Mouse (Mus musculus) intestine, embryonic 14.5 days (tissue): Measurements from ENCODE around the gene Creb3l4. TPM values are rescaled to one million over a fixed set of nuclear protein-coding genes. Genes with fewer than 3 reads are reported as not detected.

Experiments
- ATAC-seq: fragments of 200-750 bp; cut with Nextera tagmentation; replicated peaks from 2 replicates; pipeline ENCODE4 v1.8.0; 2017; ENCODE audit warnings: low read depth, moderate number of reproducible peaks, moderate TSS enrichment, moderate library complexity; ENCODE audit not compliant: low FRiP score, low TSS enrichment
- DNase-seq: peaks from one replicate; pipeline ENCODE4 v3.0.0-alpha.2; 2018; ENCODE audit warnings: low spot score
- H3K27ac ChIP-seq: fragments of 300-500 bp; sonication (generic); 2 replicates; pipeline ENCODE4 v1.5.1; 2014; ENCODE audit warnings: low read depth, mild to moderate bottlenecking, control low read depth
- H3K27me3 ChIP-seq: fragments of 300-500 bp; sonication (generic); replicated peaks from 2 replicates; pipeline ENCODE4 v1.6.1; 2014; ENCODE audit warnings: low read length, control low read depth; ENCODE audit not compliant: control insufficient read depth, insufficient read depth
- H3K36me3 ChIP-seq: fragments of 300-500 bp; sonication (generic); 2 replicates; pipeline ENCODE4 v1.6.1; 2014; ENCODE audit warnings: low read length, control low read depth; ENCODE audit not compliant: control insufficient read depth, insufficient read depth
- H3K4me1 ChIP-seq: fragments of 300-500 bp; sonication (generic); replicated peaks from 2 replicates; pipeline ENCODE4 v1.6.1; 2014; ENCODE audit warnings: low read length, control low read depth, mixed read lengths; ENCODE audit not compliant: control insufficient read depth, insufficient read depth
- H3K4me2 ChIP-seq: fragments of 300-500 bp; sonication (generic); 2 replicates; pipeline ENCODE4 v1.6.1; 2014; ENCODE audit warnings: low read length
- H3K4me3 ChIP-seq: fragments of 300-500 bp; sonication (generic); 2 replicates; pipeline ENCODE4 v1.5.1; 2014; ENCODE audit warnings: low read depth, low read length, control low read depth, mixed read lengths
- H3K9ac ChIP-seq: fragments of 300-500 bp; sonication (generic); 2 replicates; pipeline ENCODE4 v1.6.1; 2014; ENCODE audit warnings: mild to moderate bottlenecking, low read length
- H3K9me3 ChIP-seq: fragments of 300-500 bp; sonication (generic); 2 replicates; pipeline ENCODE4 v1.6.1; 2016; ENCODE audit warnings: low read length, control low read depth; ENCODE audit not compliant: control insufficient read depth
- WGBS: fragments of 180-500 bp; shearing (Covaris S2); extraction: QIAGEN DNeasy Blood & Tissue Kit; methylation state at CpG from one replicate; pipeline ENCODE4 v1.1.7; 2014; 5-methylcytosine and 5-hydroxymethylcytosine counted together
- polyA plus RNA-seq: library from polyadenylated mRNA; unstranded; fragments of >200 nt; fragmentation: Nextera tagmentation; extraction: Ambion mirVana; gene quantifications from 2 replicates; pipeline ENCODE4 v1.2.1, GENCODE M21; 2014

The Creb3l4 gene
- polyA plus RNA-seq, 1 experiment from 2014 or later: 6.9 TPM

GRCm38 (mm10) chr3:90279216-90279615 lies 35.9 kb upstream of the Creb3l4 start:
- Histone ChIP-seq H3K9me3 (no peaks in the 10 kb centered on the region), H3K27me3 (no peaks in the 10 kb centered on the region), H3K27ac (no peak overlapping the region), H3K4me3 (no peak overlapping the region), H3K4me1 (no peaks in the 10 kb centered on the region), H3K36me3 (peaks cover 50% of the 10 kb centered on the region), H3K4me2 (no peak overlapping the region), H3K9ac (no peak overlapping the region)
- DNase-seq (no peak), ATAC-seq (no peak)
- 93% methylated on average over 9 of the region's 9 CpGs for WGBS

GRCm38 (mm10) chr3:90278211-90278610 lies 34.9 kb upstream of the Creb3l4 start:
- H3K36me3 ChIP-seq: peaks cover 59% of the 10 kb centered on the region
- H3K9ac ChIP-seq: no peak overlapping the region
- no peak overlapping the region for H3K4me3 ChIP-seq
- no peak overlapping the region for H3K27ac ChIP-seq
- 93% methylated on average over 10 of the region's 10 CpGs for WGBS
- no peak overlapping the region for H3K4me2 ChIP-seq
- H3K27me3 ChIP-seq: no peaks in the 10 kb centered on the region
- no peaks in the 10 kb centered on the region for H3K4me1 ChIP-seq
- H3K9me3 ChIP-seq: no peaks in the 10 kb centered on the region
- DNase-seq: no peak
- ATAC-seq: no peak

GRCm38 (mm10) chr3:90277793-90278192 lies 34.5 kb upstream of the Creb3l4 start:
- no peak overlapping the region for H3K9ac ChIP-seq
- no peaks in the 10 kb centered on the region for H3K9me3 ChIP-seq
- no peaks in the 10 kb centered on the region for H3K27me3 ChIP-seq
- 89% methylated on average over 9 of the region's 9 CpGs for WGBS
- H3K4me2 ChIP-seq: no peak overlapping the region
- ATAC-seq (no peak), DNase-seq (no peak)
- no peak overlapping the region for H3K27ac ChIP-seq
- peaks cover 61% of the 10 kb centered on the region for H3K36me3 ChIP-seq
- H3K4me1 ChIP-seq: no peaks in the 10 kb centered on the region
- H3K4me3 ChIP-seq: no peak overlapping the region

- H3K27ac ChIP-seq: no peak overlapping the region
- no peak overlapping the region for H3K4me3 ChIP-seq
- 44% methylated on average over 15 of the region's 16 CpGs for WGBS
- no peak overlapping the region for H3K4me2 ChIP-seq
- ATAC-seq: no peak
- no peaks in the 10 kb centered on the region for H3K4me1 ChIP-seq
- no peak for DNase-seq
- no peak overlapping the region for H3K9ac ChIP-seq
- H3K9me3 ChIP-seq: no peaks in the 10 kb centered on the region
- H3K27me3 ChIP-seq: no peaks in the 10 kb centered on the region
- H3K36me3 ChIP-seq: peaks cover 62% of the 10 kb centered on the region
Measured at GRCm38 (mm10) chr3:90276858-90277257, 33.5 kb upstream of the Creb3l4 start.

GRCm38 (mm10) chr3:90275286-90275685 lies 32.0 kb upstream of the Creb3l4 start:
- H3K9ac ChIP-seq: no peak overlapping the region
- WGBS: 93% methylated on average over 11 of the region's 11 CpGs
- no peak overlapping the region for H3K27ac ChIP-seq
- no peak for DNase-seq
- H3K4me1 ChIP-seq: no peaks in the 10 kb centered on the region; the same call in 1 of the 2 replicates
- H3K27me3 ChIP-seq: no peaks in the 10 kb centered on the region
- H3K36me3 ChIP-seq: peaks cover 66% of the 10 kb centered on the region
- no peak for ATAC-seq
- H3K9me3 ChIP-seq: no peaks in the 10 kb centered on the region
- no peak overlapping the region for H3K4me3 ChIP-seq
- no peak overlapping the region for H3K4me2 ChIP-seq

GRCm38 (mm10) chr3:90273855-90274254 lies 30.5 kb upstream of the Creb3l4 start:
- no peak overlapping the region for H3K9ac ChIP-seq
- H3K9me3 ChIP-seq: no peaks in the 10 kb centered on the region
- H3K4me2 ChIP-seq: no peak overlapping the region
- ATAC-seq (no peak), DNase-seq (no peak)
- no peaks in the 10 kb centered on the region; the same call in 1 of the 2 replicates for H3K4me1 ChIP-seq
- H3K27me3 ChIP-seq: no peaks in the 10 kb centered on the region
- 95% methylated on average over 22 of the region's 22 CpGs for WGBS
- H3K36me3 ChIP-seq: peaks cover 60% of the 10 kb centered on the region
- no peak overlapping the region for H3K4me3 ChIP-seq
- H3K27ac ChIP-seq: no peak overlapping the region

DNA sequence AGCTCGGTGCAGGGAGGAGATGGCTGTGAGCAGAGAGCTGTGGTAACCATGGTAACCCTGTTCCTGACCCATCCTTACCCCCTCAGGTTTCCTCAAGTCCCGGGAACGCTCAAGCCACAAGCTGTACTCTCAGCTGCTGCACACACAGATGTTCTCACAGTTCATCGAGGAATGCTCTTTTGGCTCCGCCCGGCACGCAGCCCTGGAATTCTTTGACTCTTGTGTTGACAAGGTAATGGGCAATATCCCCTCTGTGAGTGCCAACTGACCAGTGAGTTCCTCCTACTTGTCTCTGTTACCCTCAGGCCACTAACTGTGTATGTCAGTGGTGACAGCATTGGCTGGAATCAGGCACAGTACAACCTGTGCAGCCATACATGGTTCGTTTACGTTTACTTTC lies 28.9 kb upstream of the Creb3l4 start:
- Histone ChIP-seq H3K9ac (no peak overlapping the region), H3K4me2 (no peak overlapping the region), H3K36me3 (peaks cover 49% of the 10 kb centered on the region), H3K4me1 (no peaks in the 10 kb centered on the region; the same call in 1 of the 2 replicates), H3K27ac (no peak overlapping the region), H3K4me3 (no peak overlapping the region), H3K9me3 (no peaks in the 10 kb centered on the region), H3K27me3 (no peaks in the 10 kb centered on the region)
- 60% methylated on average over 9 of the region's 9 CpGs for WGBS
- DNase-seq: no peak
- no peak for ATAC-seq

GRCm38 (mm10) chr3:90270784-90271183 lies 27.5 kb upstream of the Creb3l4 start:
- Histone ChIP-seq H3K27ac (no peak overlapping the region), H3K27me3 (no peaks in the 10 kb centered on the region), H3K9ac (no peak overlapping the region), H3K4me1 (peaks cover 10% of the 10 kb centered on the region), H3K9me3 (no peaks in the 10 kb centered on the region), H3K4me3 (no peak overlapping the region), H3K36me3 (peaks cover 42% of the 10 kb centered on the region), H3K4me2 (no peak overlapping the region)
- 95% methylated on average over 8 of the region's 8 CpGs for WGBS
- DNase-seq: no peak
- ATAC-seq: no peak

DNA sequence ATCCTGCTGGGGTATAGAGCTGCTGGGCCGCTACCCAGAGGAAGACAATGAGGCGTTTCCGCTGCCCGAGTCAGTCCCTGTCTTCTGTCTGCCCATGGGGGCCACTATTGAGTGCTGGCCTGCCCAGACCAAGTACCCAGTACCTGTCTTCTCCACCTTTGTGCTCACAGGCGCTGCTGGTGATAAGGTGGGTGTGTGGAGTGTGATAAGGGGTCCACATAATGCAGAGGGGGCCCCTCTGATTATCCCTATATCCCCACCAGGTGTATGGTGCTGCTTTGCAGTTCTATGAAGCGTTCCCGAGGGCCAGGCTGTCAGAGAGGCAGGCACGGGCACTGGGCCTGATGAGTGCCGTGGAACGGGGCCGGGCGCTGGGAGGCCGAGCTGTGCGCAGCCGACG lies 25.7 kb upstream of the Creb3l4 start:
- WGBS: 87% methylated on average over 16 of the region's 16 CpGs
- no peak for ATAC-seq
- Histone ChIP-seq H3K4me3 (no peak overlapping the region), H3K36me3 (peaks cover 30% of the 10 kb centered on the region), H3K27ac (no peak overlapping the region), H3K27me3 (no peaks in the 10 kb centered on the region), H3K4me1 (peaks cover 10% of the 10 kb centered on the region), H3K4me2 (no peak overlapping the region), H3K9ac (no peak overlapping the region), H3K9me3 (no peaks in the 10 kb centered on the region)
- no peak for DNase-seq
